Mouse (Mus musculus) liver, embryonic 14 days (tissue): ENCODE measurements around the gene Mfsd4b2. TPM values are rescaled to one million over a fixed set of nuclear protein-coding genes. Genes with fewer than 3 reads are reported as not detected.

Experiments
- polyA plus RNA-seq: library from polyadenylated mRNA; depleted of rRNA; stranded (reverse); fragments of >200 nt; gene quantifications from 2 replicates; pipeline ENCODE4 v1.2.3, GENCODE M21; 2012; rRNA removed

The Mfsd4b2 gene
- 0.01 and 0.02 TPM in 2 replicates for polyA plus RNA-seq

DNA sequence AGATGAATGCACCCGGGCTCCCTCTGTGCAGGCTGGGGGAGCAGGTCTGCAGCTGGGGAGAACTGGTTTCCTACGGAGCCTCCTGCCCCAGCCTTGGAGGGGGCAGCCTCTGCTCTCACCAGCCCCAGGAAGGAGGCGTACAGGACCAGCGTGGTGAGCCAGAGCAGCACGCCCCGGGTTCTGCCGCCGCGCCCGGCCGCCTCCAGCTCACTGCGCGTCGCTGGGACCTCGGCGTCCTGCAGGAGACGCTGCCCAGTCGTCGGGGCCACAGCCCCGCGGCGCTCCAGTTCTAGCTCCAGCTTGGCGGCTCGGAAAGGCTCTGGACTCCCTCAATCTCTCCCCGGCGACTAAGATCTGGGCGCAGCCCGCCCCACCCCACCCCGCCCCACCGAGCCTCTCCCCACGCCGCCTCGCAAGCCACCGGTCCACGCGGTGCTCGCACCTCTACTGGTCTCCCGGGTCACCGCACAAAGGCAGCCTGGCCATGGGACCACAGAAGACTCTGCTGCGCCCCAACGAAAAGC is at the start of gene Mfsd4b2:
Gene Mfsd4b2, minus strand, starts transcription at position 308 of the 524 bp plus-strand sequence.

DNA sequence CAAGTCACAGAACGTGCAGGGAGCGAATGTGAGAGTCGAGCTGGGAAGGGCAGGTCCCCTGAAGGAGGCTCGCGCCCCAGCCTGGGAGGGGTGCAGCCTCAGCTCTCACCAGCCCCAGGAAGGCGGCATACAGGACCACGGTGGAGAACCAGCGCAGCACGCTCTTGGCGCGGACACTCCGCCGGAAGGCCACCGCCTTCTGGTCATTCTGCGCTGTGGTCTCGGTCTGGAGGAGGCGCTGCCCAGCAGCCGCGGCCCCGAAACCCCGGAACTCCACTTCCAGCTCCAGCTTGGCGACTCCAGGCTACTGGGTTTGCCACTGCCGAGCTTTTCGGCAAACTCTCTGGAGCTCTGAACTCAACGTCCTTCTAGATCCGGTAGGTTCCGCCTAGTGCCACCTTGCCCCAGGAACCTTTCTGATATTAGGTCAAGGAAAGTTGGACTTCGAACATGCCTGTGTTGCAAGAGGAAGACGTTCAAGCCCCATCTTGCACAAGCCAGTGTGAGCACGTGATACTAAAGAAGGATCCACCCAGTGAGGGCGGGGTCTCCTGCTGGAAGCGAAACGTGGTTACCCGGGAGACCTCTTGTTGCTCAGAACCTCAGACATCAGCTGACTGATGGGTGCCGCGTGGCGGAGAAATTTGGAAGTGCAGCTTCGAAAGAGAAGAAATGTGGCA is 33.2 kb upstream of the Mfsd4b2 start, which contains the start of gene Mfsd4b3:
Gene Mfsd4b3, minus strand, starts transcription at position 393 of the 680 bp plus-strand sequence.

DNA sequence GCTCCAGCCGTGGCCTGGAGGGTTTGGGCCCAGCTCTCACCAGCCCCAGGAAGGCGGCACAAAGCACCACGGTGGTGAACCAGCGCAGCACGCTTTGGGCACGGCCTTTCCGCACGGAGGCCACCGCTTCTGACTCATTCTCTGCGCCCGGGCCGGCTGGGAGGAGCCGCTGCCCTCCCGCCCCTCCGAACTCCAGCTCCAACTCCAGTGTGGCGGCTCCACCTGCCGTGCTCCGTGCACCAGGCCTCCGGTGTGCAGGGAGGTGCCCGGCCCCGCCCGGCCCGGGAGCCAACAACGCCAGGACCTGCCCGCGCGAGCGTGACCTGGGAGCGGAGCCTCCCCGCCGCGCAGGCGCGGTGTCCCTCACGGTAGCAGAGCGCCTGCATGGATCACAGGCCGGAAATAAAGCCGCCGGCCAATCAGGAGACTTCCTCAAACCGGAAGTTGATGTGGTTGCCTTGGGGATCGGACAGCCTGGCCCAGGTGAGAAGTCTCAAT is 27.8 kb downstream of the Mfsd4b2 start, which contains the start of gene Mfsd4b4:
Gene Mfsd4b4, minus strand, starts transcription at position 365 of the 498 bp plus-strand sequence.

Other genes starting within 250 kb of the Mfsd4b2 start
- 9.8 and 10.9 TPM in 2 replicates for gene Rev3l, start 194.8 kb downstream of the Mfsd4b2 start, polyA plus RNA-seq
- 2.0 and 2.2 TPM in 2 replicates for gene Mfsd4b4, start 27.7 kb downstream of the Mfsd4b2 start, polyA plus RNA-seq
- gene Mfsd4b3, start 33.2 kb upstream of the Mfsd4b2 start, polyA plus RNA-seq, result 1.1 and 1.4 TPM in 2 replicates
- gene Mfsd4b5, start 59.7 kb upstream of the Mfsd4b2 start, polyA plus RNA-seq, result 0.10 and 0.12 TPM in 2 replicates
- 0.25 and 0.27 TPM in 2 replicates for gene Mfsd4b1, start 98.3 kb upstream of the Mfsd4b2 start, polyA plus RNA-seq
- gene Slc16a10, start 215.3 kb upstream of the Mfsd4b2 start, polyA plus RNA-seq, result 29.4 and 36.4 TPM in 2 replicates